Mouse (Mus musculus): ENCODE results near the gene Ccdc127.

DNA sequence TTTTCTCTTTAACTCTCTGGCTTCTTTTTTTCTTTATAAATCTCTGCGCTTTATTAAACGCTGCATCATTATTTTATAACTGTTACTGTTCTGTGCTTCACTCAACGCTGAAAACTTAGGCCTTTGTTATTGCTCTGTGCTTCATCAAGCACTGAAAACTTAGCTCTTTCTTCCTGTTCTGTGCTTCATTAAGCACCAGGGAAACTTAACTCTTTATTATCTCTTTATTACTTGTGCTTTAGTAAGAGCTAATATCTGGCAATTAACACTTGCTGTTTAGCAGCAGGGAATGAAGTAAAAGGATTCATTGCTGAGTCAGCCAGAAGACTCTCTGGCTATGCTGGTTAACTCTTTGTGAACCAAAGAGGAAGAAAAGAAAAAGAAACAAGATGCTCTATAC lies 32.2 kb downstream of the Ccdc127 start:
- TF ChIP-seq EP300 (IDR thresholded peaks at IDR 0.05; ENCODE audit: low read depth), result no peak
- no peak for TF ChIP-seq CTCF (IDR thresholded peaks at IDR 0.05; ENCODE audit: low read depth)

All from liver, postnatal 0 days (tissue).